Mouse (Mus musculus): Measurements from ENCODE around the gene Map3k3.
"Not testable (repeated sequence)": the region's sequence is repeated elsewhere in the genome, so short reads cannot be mapped to it uniquely, and the experiment has no call there.

Map3k3 gene

GRCm38 (mm10) chr11:106193371-106194154 is 109.2 kb downstream of the Map3k3 start:
- DNase-seq, result peak; percentile 97 to 98

GRCm38 (mm10) chr11:106194155-106194541 is 109.7 kb downstream of the Map3k3 start:
- DNase-seq, result no peak

DNA sequence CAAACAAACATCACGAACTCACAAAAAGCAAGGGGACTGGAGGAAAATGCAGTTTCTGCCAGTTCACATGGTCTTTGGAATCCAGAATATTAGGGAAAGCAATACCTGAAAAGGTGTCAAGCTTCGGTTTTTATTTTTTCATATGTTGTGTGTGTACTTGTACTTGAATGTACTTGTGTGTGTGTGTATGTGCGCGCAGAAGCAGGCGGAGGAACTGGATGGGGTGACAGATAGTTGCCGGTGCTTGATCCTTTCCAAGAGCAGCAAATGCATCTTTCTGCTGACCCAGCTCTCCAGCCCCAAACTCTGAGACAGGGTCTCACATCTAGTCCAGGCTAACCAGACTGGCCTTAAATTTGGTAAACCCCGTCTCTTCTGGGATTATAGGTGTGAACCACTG is 110.5 kb downstream of the Map3k3 start:
- no peak for DNase-seq

- no peak for DNase-seq
These were observed 110.9 kb downstream of the Map3k3 start for GRCm38 (mm10) chr11:106195341-106195740.

- no peak for DNase-seq
These were observed 113.9 kb downstream of the Map3k3 start for GRCm38 (mm10) chr11:106198277-106198676.

GRCm38 (mm10) chr11:106199997-106200396 is 115.6 kb downstream of the Map3k3 start:
- not testable (repeated sequence) for DNase-seq

GRCm38 (mm10) chr11:106200756-106201155 is 116.3 kb downstream of the Map3k3 start:
- peak in 1 of 2 experiments; percentile 11 for DNase-seq

DNA sequence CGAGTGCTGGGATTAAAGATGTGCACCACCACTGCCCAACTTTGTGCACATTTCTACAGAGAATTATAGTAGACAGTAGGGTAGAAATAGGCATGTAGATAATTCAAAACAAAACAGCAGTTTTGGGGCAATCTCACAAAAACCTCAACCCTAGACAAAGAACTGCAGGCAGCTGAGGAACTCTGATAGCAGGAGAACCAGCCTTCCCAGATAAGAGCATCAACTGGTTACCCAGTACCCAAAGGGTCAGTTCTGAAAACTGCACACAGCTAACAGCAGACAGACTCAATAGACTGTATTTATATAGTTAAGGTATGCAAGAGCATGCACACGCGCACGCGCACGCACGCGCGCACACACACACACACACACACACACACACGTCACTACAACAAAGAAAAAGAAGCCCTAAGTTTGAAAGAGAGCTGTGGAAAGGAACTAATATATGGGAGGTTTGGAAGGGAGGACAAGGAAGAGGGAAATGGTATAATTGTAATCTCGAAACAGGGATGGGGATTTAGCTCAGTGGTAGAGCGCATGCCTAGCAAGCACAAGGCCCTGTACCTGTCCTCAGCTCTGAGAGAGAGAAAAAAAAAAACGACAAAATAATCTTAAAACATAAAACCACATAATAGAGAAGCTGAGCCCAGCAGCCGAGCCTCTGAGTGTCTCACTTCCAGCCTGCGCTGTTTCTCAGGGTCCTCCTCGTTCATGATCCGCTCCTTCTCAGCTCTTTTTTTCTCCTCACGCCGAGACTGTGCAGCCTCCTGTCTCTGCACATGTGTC is 117.1 kb downstream of the Map3k3 start:
- DNase-seq, result no peak

DNA sequence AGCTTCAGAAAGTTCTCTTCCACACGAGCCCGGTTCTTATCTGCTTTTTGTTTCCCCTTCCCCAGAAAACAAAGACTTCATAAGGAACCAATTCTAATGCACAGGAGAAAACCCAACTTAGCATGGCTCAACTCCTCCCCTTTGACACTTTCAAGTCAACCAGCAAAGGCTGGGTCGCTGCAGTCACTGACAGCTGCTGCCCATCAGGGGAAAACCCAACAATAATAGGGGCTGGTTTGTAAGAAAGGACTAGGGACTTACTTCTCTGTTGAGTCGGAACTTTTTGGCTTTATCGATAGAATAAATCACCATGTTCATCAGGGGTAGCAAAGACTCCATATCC is 117.7 kb downstream of the Map3k3 start, which contains the start of gene Strada:
Gene Strada, minus strand, starts transcription at position 46 of the 343 bp plus-strand sequence.
- DNase-seq, result no peak
